Mouse (Mus musculus): ENCODE measurements around the gene Tmem110. TPM values are rescaled to one million over a fixed set of nuclear protein-coding genes. Genes with fewer than 3 reads are reported as not detected.

The Tmem110 gene
- polyA plus RNA-seq, 1 experiment from 2014 or later: 25.3 TPM

GRCm38 (mm10) chr14:30868826-30869225 lies 43.4 kb downstream of the Tmem110 start:
- no peak overlapping the region for H3K4me3 ChIP-seq
- WGBS: 92% methylated on average over 10 of the region's 10 CpGs
- ATAC-seq (ENCODE audit: low FRiP score, low read depth): no peak
- no peaks in the 10 kb centered on the region for H3K4me1 ChIP-seq
- peaks cover 21% of the 10 kb centered on the region for H3K36me3 ChIP-seq
- no peaks in the 10 kb centered on the region for H3K9me3 ChIP-seq
- H3K9ac ChIP-seq: no peak overlapping the region
- no peak overlapping the region for H3K27ac ChIP-seq
- H3K4me2 ChIP-seq (replicated peaks): no peak overlapping the region
- no peaks in the 10 kb centered on the region for H3K27me3 ChIP-seq (replicated peaks)

- H3K36me3 ChIP-seq: peaks cover 21% of the 10 kb centered on the region
- no peaks in the 10 kb centered on the region for H3K4me1 ChIP-seq
- H3K9me3 ChIP-seq: no peaks in the 10 kb centered on the region
- no peak overlapping the region for H3K4me2 ChIP-seq (replicated peaks)
- H3K27me3 ChIP-seq (replicated peaks): no peaks in the 10 kb centered on the region
- no peak overlapping the region for H3K27ac ChIP-seq
- WGBS: 75% methylated on average over 8 of the region's 8 CpGs
- no peak overlapping the region for H3K4me3 ChIP-seq
- H3K9ac ChIP-seq: no peak overlapping the region
- ATAC-seq (ENCODE audit: low FRiP score, low read depth): no peak
These were observed 44.0 kb downstream of the Tmem110 start for GRCm38 (mm10) chr14:30869391-30869801.

GRCm38 (mm10) chr14:30870206-30871147 lies 45.1 kb downstream of the Tmem110 start:
- H3K36me3 ChIP-seq: peaks cover 24% of the 10 kb centered on the region
- no peaks in the 10 kb centered on the region for H3K4me1 ChIP-seq
- H3K27me3 ChIP-seq (replicated peaks): no peaks in the 10 kb centered on the region
- no peak overlapping the region for H3K4me3 ChIP-seq
- H3K9ac ChIP-seq: no peak overlapping the region
- no peak overlapping the region for H3K4me2 ChIP-seq (replicated peaks)
- 74% methylated on average over 25 of the region's 25 CpGs for WGBS
- H3K9me3 ChIP-seq: no peaks in the 10 kb centered on the region
- no peak overlapping the region for H3K27ac ChIP-seq
- ATAC-seq (ENCODE audit: low FRiP score, low read depth): no peak

GRCm38 (mm10) chr14:30874095-30874700 lies 48.8 kb downstream of the Tmem110 start:
- ATAC-seq (ENCODE audit: low FRiP score, low read depth): no peak
- Histone ChIP-seq H3K9me3 (no peaks in the 10 kb centered on the region), H3K27me3 (replicated peaks) (no peaks in the 10 kb centered on the region), H3K9ac (no peak overlapping the region), H3K4me3 (no peak overlapping the region), H3K36me3 (peaks cover 29% of the 10 kb centered on the region), H3K27ac (no peak overlapping the region), H3K4me1 (no peaks in the 10 kb centered on the region), H3K4me2 (replicated peaks) (no peak overlapping the region)
- WGBS: 88% methylated on average over 18 of the region's 18 CpGs

- 92% methylated on average over 12 of the region's 12 CpGs for WGBS
- H3K27ac ChIP-seq: no peak overlapping the region
- no peaks in the 10 kb centered on the region for H3K9me3 ChIP-seq
- H3K4me1 ChIP-seq: no peaks in the 10 kb centered on the region
- H3K27me3 ChIP-seq (replicated peaks): no peaks in the 10 kb centered on the region
- H3K9ac ChIP-seq: no peak overlapping the region
- no peak for ATAC-seq (ENCODE audit: low FRiP score, low read depth)
- H3K4me2 ChIP-seq (replicated peaks): no peak overlapping the region
- H3K4me3 ChIP-seq: no peak overlapping the region
- peaks cover 25% of the 10 kb centered on the region for H3K36me3 ChIP-seq
These were observed 49.9 kb downstream of the Tmem110 start for GRCm38 (mm10) chr14:30875130-30875865.

GRCm38 (mm10) chr14:30875955-30876354 lies 50.6 kb downstream of the Tmem110 start:
- no peaks in the 10 kb centered on the region for H3K9me3 ChIP-seq
- no peaks in the 10 kb centered on the region for H3K27me3 ChIP-seq (replicated peaks)
- no peak overlapping the region for H3K4me2 ChIP-seq (replicated peaks)
- no peak overlapping the region for H3K4me3 ChIP-seq
- ATAC-seq (ENCODE audit: low FRiP score, low read depth): no peak
- no peak overlapping the region for H3K27ac ChIP-seq
- H3K9ac ChIP-seq: no peak overlapping the region
- 87% methylated on average over 9 of the region's 9 CpGs for WGBS
- peaks cover 25% of the 10 kb centered on the region for H3K36me3 ChIP-seq
- no peaks in the 10 kb centered on the region for H3K4me1 ChIP-seq

GRCm38 (mm10) chr14:30876451-30876850 lies 51.1 kb downstream of the Tmem110 start:
- ATAC-seq (ENCODE audit: low FRiP score, low read depth): no peak
- H3K4me3 ChIP-seq: no peak overlapping the region
- 94% methylated on average over 10 of the region's 10 CpGs for WGBS
- H3K27ac ChIP-seq: no peak overlapping the region
- no peaks in the 10 kb centered on the region for H3K9me3 ChIP-seq
- H3K4me1 ChIP-seq: no peaks in the 10 kb centered on the region
- H3K9ac ChIP-seq: no peak overlapping the region
- H3K27me3 ChIP-seq (replicated peaks): no peaks in the 10 kb centered on the region
- peaks cover 25% of the 10 kb centered on the region for H3K36me3 ChIP-seq
- no peak overlapping the region for H3K4me2 ChIP-seq (replicated peaks)

- H3K27ac ChIP-seq: no peak overlapping the region
- WGBS: 92% methylated on average over 3 of the region's 3 CpGs
- H3K4me1 ChIP-seq: no peaks in the 10 kb centered on the region
- H3K9ac ChIP-seq: no peak overlapping the region
- no peak for ATAC-seq (ENCODE audit: low FRiP score, low read depth)
- peaks cover 22% of the 10 kb centered on the region; the same call in 1 of the 2 replicates for H3K36me3 ChIP-seq
- H3K27me3 ChIP-seq (replicated peaks): no peaks in the 10 kb centered on the region
- H3K9me3 ChIP-seq: no peaks in the 10 kb centered on the region
- no peak overlapping the region for H3K4me2 ChIP-seq (replicated peaks)
- no peak overlapping the region for H3K4me3 ChIP-seq
These were observed 52.4 kb downstream of the Tmem110 start for GRCm38 (mm10) chr14:30877827-30878226.

- 72% methylated on average over 11 of the region's 11 CpGs for WGBS
These were observed 53.7 kb downstream of the Tmem110 start, which contains the start of gene Mustn1 for GRCm38 (mm10) chr14:30878958-30879571. Mustn1 (plus strand) TSS chr14:30879200.

GRCm38 (mm10) chr14:30879794-30880193 lies 54.4 kb downstream of the Tmem110 start:
- WGBS: 67% methylated on average over 9 of the region's 9 CpGs

More at GRCm38 (mm10) chr14:30878958-30879571, 53.7 kb downstream of the Tmem110 start, which contains the start of gene Mustn1:
- Histone ChIP-seq H3K9me3 (no peaks in the 10 kb centered on the region), H3K9ac (no peak within 1 kb of the TSS), H3K4me2 (replicated peaks) (no peak within 1 kb of the TSS), H3K36me3 (peaks cover 18% of the 10 kb centered on the region; the same call in 1 of the 2 replicates), H3K27ac (no peak within 1 kb of the TSS), H3K27me3 (replicated peaks) (no peaks in the 10 kb centered on the region), H3K4me1 (no peaks in the 10 kb centered on the region), H3K4me3 (no peak within 1 kb of the TSS)
- no peak for ATAC-seq (ENCODE audit: low FRiP score, low read depth)

GRCm38 (mm10) chr14:30880251-30880650 lies 54.9 kb downstream of the Tmem110 start:
- no peak overlapping the region for H3K9ac ChIP-seq
- H3K27me3 ChIP-seq (replicated peaks): no peaks in the 10 kb centered on the region
- H3K4me2 ChIP-seq (replicated peaks): no peak overlapping the region
- no peak for ATAC-seq (ENCODE audit: low FRiP score, low read depth)
- no peaks in the 10 kb centered on the region for H3K9me3 ChIP-seq
- H3K4me3 ChIP-seq: no peak overlapping the region
- H3K4me1 ChIP-seq: no peaks in the 10 kb centered on the region
- no peak overlapping the region for H3K27ac ChIP-seq
- 75% methylated on average over 8 of the region's 8 CpGs for WGBS
- H3K36me3 ChIP-seq: peaks cover 11% of the 10 kb centered on the region; the same call in 1 of the 2 replicates

More at GRCm38 (mm10) chr14:30879794-30880193, 54.4 kb downstream of the Tmem110 start:
- H3K36me3 ChIP-seq: peaks cover 13% of the 10 kb centered on the region; the same call in 1 of the 2 replicates
- ATAC-seq (ENCODE audit: low FRiP score, low read depth): no peak
- no peak overlapping the region for H3K4me2 ChIP-seq (replicated peaks)
- H3K27ac ChIP-seq: no peak overlapping the region
- H3K4me1 ChIP-seq: no peaks in the 10 kb centered on the region
- H3K27me3 ChIP-seq (replicated peaks): no peaks in the 10 kb centered on the region
- H3K4me3 ChIP-seq: no peak overlapping the region
- no peak overlapping the region for H3K9ac ChIP-seq
- no peaks in the 10 kb centered on the region for H3K9me3 ChIP-seq
